Mouse (Mus musculus): ENCODE data around the gene Itgb5. TPM values are rescaled to one million over a fixed set of nuclear protein-coding genes. Genes with fewer than 3 reads are reported as not detected.

Itgb5 gene
- polyA plus RNA-seq, 1 experiment from 2014 or later = 46.9 TPM

GRCm38 (mm10) chr16:33883046-33883975, 53.8 kb downstream of the Itgb5 start:
- Histone ChIP-seq H3K4me2 (no peak overlapping the region), H3K9ac (no peak overlapping the region), H3K4me3 (replicated peaks) (no peak overlapping the region), H3K36me3 (peaks cover 3% of the 10 kb centered on the region; the same call in 1 of the 2 replicates), H3K9me3 (replicated peaks) (no peaks in the 10 kb centered on the region), H3K4me1 (peaks cover 62% of the 10 kb centered on the region), H3K27ac (peak overlapping the region; percentile 65), H3K27me3 (no peaks in the 10 kb centered on the region)
- WGBS = 40% methylated on average over 15 of the region's 16 CpGs
- ATAC-seq (replicated peaks; ENCODE audit: low FRiP score) = no peak

- no peaks in the 10 kb centered on the region for H3K9me3 ChIP-seq (replicated peaks)
- ATAC-seq (replicated peaks; ENCODE audit: low FRiP score) = no peak
- no peaks in the 10 kb centered on the region for H3K27me3 ChIP-seq
- H3K4me2 ChIP-seq = no peak overlapping the region
- H3K27ac ChIP-seq = peak overlapping the region; percentile 65; the same call in 1 of the 2 replicates
- H3K36me3 ChIP-seq = peaks cover 3% of the 10 kb centered on the region; the same call in 1 of the 2 replicates
- 75% methylated on average over 5 of the region's 5 CpGs for WGBS
- H3K4me1 ChIP-seq = peaks cover 67% of the 10 kb centered on the region
- no peak overlapping the region for H3K4me3 ChIP-seq (replicated peaks)
- H3K9ac ChIP-seq = no peak overlapping the region
Observed at GRCm38 (mm10) chr16:33884201-33884600, 54.7 kb downstream of the Itgb5 start.

- Histone ChIP-seq H3K4me3 (replicated peaks) (no peak overlapping the region), H3K36me3 (peaks cover 3% of the 10 kb centered on the region; the same call in 1 of the 2 replicates), H3K4me1 (peaks cover 75% of the 10 kb centered on the region), H3K9me3 (replicated peaks) (no peaks in the 10 kb centered on the region), H3K27ac (no peak overlapping the region), H3K27me3 (no peaks in the 10 kb centered on the region), H3K4me2 (no peak overlapping the region), H3K9ac (no peak overlapping the region)
- WGBS = 61% methylated on average over 11 of the region's 11 CpGs
- no peak for ATAC-seq (replicated peaks; ENCODE audit: low FRiP score)
Observed at GRCm38 (mm10) chr16:33885021-33885471, 55.6 kb downstream of the Itgb5 start.

- H3K4me2 ChIP-seq = no peak overlapping the region
- peak overlapping the region; percentile 56; the same call in 1 of the 2 replicates for H3K27ac ChIP-seq
- WGBS = 88% methylated on average over 14 of the region's 14 CpGs
- no peaks in the 10 kb centered on the region for H3K27me3 ChIP-seq
- H3K4me3 ChIP-seq (replicated peaks) = no peak overlapping the region
- ATAC-seq (replicated peaks; ENCODE audit: low FRiP score) = no peak
- peaks cover 83% of the 10 kb centered on the region for H3K4me1 ChIP-seq
- H3K9me3 ChIP-seq (replicated peaks) = no peaks in the 10 kb centered on the region
- H3K9ac ChIP-seq = no peak overlapping the region
- H3K36me3 ChIP-seq = peaks cover 3% of the 10 kb centered on the region; the same call in 1 of the 2 replicates
Observed at GRCm38 (mm10) chr16:33885671-33886328, 56.3 kb downstream of the Itgb5 start.

GRCm38 (mm10) chr16:33886665-33887064, 57.2 kb downstream of the Itgb5 start:
- Histone ChIP-seq H3K4me2 (no peak overlapping the region), H3K9ac (no peak overlapping the region), H3K4me1 (peaks cover 91% of the 10 kb centered on the region), H3K27me3 (no peaks in the 10 kb centered on the region), H3K4me3 (replicated peaks) (no peak overlapping the region), H3K27ac (peak overlapping the region; percentile 56), H3K9me3 (replicated peaks) (no peaks in the 10 kb centered on the region), H3K36me3 (peaks cover 3% of the 10 kb centered on the region; the same call in 1 of the 2 replicates)
- 17% methylated on average over 6 of the region's 6 CpGs for WGBS
- ATAC-seq (replicated peaks; ENCODE audit: low FRiP score) = no peak

- H3K4me2 ChIP-seq = no peak overlapping the region
- H3K27me3 ChIP-seq = no peaks in the 10 kb centered on the region
- H3K9ac ChIP-seq = no peak overlapping the region
- peaks cover 3% of the 10 kb centered on the region; the same call in 1 of the 2 replicates for H3K36me3 ChIP-seq
- H3K9me3 ChIP-seq (replicated peaks) = no peaks in the 10 kb centered on the region
- peaks cover 93% of the 10 kb centered on the region for H3K4me1 ChIP-seq
- no peak overlapping the region for H3K27ac ChIP-seq
- ATAC-seq (replicated peaks; ENCODE audit: low FRiP score) = no peak
- 67% methylated on average over 2 of the region's 2 CpGs for WGBS
- H3K4me3 ChIP-seq (replicated peaks) = no peak overlapping the region
Observed at GRCm38 (mm10) chr16:33887981-33888380, 58.5 kb downstream of the Itgb5 start.

- Histone ChIP-seq H3K4me2 (no peak overlapping the region), H3K36me3 (peaks cover 3% of the 10 kb centered on the region; the same call in 1 of the 2 replicates), H3K9ac (no peak overlapping the region), H3K27ac (peak overlapping the region; percentile 52), H3K27me3 (no peaks in the 10 kb centered on the region), H3K4me3 (replicated peaks) (no peak overlapping the region), H3K9me3 (replicated peaks) (no peaks in the 10 kb centered on the region), H3K4me1 (peaks cover 83% of the 10 kb centered on the region)
- ATAC-seq (replicated peaks; ENCODE audit: low FRiP score) = no peak
- WGBS = 59% methylated on average over 13 of the region's 13 CpGs
Observed at GRCm38 (mm10) chr16:33889000-33889607, 59.6 kb downstream of the Itgb5 start.

GRCm38 (mm10) chr16:33891099-33891498, 61.6 kb downstream of the Itgb5 start:
- H3K27ac ChIP-seq = peak overlapping the region; percentile 86
- no peak overlapping the region for H3K9ac ChIP-seq
- peaks cover 77% of the 10 kb centered on the region for H3K4me1 ChIP-seq
- H3K9me3 ChIP-seq (replicated peaks) = no peaks in the 10 kb centered on the region
- no peaks in the 10 kb centered on the region for H3K36me3 ChIP-seq
- H3K4me3 ChIP-seq (replicated peaks) = no peak overlapping the region
- no peaks in the 10 kb centered on the region for H3K27me3 ChIP-seq
- H3K4me2 ChIP-seq = no peak overlapping the region; the same call in 1 of the 2 replicates
- peak; percentile 52 for ATAC-seq (replicated peaks; ENCODE audit: low FRiP score)
- WGBS = 27% methylated on average over 8 of the region's 8 CpGs

- H3K36me3 ChIP-seq = no peaks in the 10 kb centered on the region
- H3K4me3 ChIP-seq (replicated peaks) = peak overlapping the region; percentile 21
- peak overlapping the region; percentile 47 for H3K4me2 ChIP-seq
- ATAC-seq (replicated peaks; ENCODE audit: low FRiP score) = peak; percentile 56
- H3K9ac ChIP-seq = no peak overlapping the region
- peak overlapping the region; percentile 86 for H3K27ac ChIP-seq
- no peaks in the 10 kb centered on the region for H3K9me3 ChIP-seq (replicated peaks)
- H3K4me1 ChIP-seq = peaks cover 73% of the 10 kb centered on the region
- WGBS = 7% methylated on average over 14 of the region's 14 CpGs
- no peaks in the 10 kb centered on the region for H3K27me3 ChIP-seq
Observed at GRCm38 (mm10) chr16:33891561-33892281, 62.3 kb downstream of the Itgb5 start.

- no peaks in the 10 kb centered on the region for H3K9me3 ChIP-seq (replicated peaks)
- peaks cover 67% of the 10 kb centered on the region for H3K4me1 ChIP-seq
- no peak overlapping the region for H3K9ac ChIP-seq
- WGBS = 32% methylated on average over 6 of the region's 6 CpGs
- H3K27ac ChIP-seq = peak overlapping the region; percentile 86
- H3K4me3 ChIP-seq (replicated peaks) = no peak overlapping the region; the same call in 1 of the 2 replicates
- peak overlapping the region; percentile 47 for H3K4me2 ChIP-seq
- H3K27me3 ChIP-seq = no peaks in the 10 kb centered on the region
- H3K36me3 ChIP-seq = no peaks in the 10 kb centered on the region
- no peak for ATAC-seq (replicated peaks; ENCODE audit: low FRiP score)
Observed at GRCm38 (mm10) chr16:33892539-33892938, 63.1 kb downstream of the Itgb5 start.

- Histone ChIP-seq H3K4me3 (replicated peaks) (no peak overlapping the region), H3K9ac (no peak overlapping the region), H3K4me1 (peaks cover 57% of the 10 kb centered on the region), H3K27me3 (no peaks in the 10 kb centered on the region), H3K9me3 (replicated peaks) (no peaks in the 10 kb centered on the region), H3K4me2 (no peak overlapping the region), H3K36me3 (no peaks in the 10 kb centered on the region), H3K27ac (no peak overlapping the region)
- 82% methylated on average over 4 of the region's 4 CpGs for WGBS
- no peak for ATAC-seq (replicated peaks; ENCODE audit: low FRiP score)
Observed at GRCm38 (mm10) chr16:33893796-33894195, 64.3 kb downstream of the Itgb5 start.
